Mouse (Mus musculus) kidney, adult 11 months (tissue): ENCODE measurements around the gene Trp53i11.

Experiments
- DNase-seq: peaks from one replicate; pipeline ENCODE4 v3.0.0; 2022

Gene Trp53i11

GRCm38 (mm10) chr2:93172460-93172859 is 14.9 kb upstream of the Trp53i11 start:
- no peak for DNase-seq

DNA sequence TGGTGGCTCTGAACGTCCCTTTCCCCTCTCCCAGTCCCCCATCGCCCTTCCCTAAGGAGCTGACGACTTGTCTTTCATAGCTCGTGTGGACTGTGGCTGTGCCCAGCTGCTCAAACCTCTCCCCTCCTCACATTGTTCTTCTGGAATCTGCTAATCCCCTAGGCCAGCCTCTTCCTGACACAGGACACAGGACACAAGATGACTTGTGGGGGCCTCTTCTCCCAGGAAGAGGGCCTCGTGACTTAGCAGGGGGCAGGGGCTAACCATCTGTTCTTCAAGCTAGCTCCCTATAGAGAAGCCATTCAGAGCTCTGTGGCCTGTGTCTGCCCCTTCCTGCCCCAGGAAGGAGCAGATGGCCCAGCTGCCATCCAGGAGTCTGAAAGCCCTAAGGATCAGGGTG is 13.2 kb upstream of the Trp53i11 start:
- DNase-seq: no peak

- peak; percentile 44 for DNase-seq
Observed at GRCm38 (mm10) chr2:93175278-93175677, 12.1 kb upstream of the Trp53i11 start.

GRCm38 (mm10) chr2:93175721-93176120 is 11.6 kb upstream of the Trp53i11 start:
- DNase-seq: no peak

DNA sequence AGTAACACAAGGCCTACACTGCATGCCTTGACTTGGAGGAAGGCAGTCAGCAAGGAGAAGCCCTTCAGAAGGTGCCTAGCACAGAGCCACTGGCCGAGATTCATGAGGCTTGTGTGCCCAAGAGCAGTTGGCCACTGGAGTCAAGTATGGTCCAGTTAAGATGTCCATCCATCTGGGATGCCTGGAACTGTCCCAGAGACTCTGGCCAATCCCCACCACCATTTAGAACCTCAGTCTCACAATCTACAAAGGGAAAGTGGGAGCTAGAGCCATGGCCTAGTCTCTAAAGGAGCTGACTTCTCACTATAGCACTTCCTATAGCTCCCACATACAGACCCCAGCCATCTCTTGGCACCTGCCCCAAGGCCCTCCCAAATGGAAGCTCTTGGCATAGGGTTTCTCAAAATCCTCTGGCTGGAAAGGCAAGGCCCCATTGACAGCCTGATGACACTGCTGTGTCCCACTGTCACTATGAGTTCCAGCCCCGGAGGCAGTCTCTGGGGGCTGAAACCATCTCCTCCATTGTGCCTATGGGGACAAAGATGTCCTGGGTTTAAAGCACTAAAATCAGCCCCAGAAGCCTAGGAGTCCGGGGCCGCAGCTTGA is 11.1 kb upstream of the Trp53i11 start:
- DNase-seq: no peak

DNA sequence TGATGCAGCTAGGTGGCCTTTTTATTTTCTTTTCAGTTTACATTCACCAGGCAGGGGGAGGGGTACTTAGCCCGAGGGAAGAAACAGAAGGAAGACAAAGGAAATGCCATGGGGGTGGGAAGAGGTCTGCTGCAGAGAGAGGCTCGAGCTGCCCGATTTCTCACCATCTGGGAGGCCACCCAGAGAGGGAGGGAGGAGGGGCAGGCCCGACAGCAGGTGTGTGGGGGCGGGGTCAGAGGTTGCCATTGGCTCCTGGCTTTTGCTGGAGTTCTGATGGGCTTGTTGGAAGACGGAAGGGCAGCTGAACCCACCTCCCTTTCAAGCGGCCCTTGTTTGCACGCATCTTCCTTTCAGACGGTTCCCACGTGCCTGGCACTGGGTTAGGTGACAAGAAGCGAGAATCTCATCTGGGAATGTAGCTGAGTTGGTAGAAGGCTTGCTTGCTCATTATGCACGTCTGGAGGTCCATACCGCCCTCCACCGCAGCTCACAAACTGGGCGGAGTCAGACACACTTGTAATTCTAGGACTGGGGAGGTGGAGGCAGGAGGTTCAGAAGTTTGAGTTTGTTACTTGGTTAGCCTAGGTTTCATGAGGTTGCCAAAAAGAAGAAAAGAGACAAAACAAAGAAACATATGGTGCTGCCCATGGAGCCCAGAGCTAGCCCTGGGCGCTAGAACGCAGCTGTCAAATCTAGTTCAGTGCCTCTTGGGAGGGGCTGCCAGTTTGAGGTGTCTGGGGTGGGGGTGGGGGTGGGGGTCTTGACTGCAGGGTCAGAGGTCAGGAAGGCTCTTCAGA is 10.3 kb upstream of the Trp53i11 start:
- DNase-seq: no peak

GRCm38 (mm10) chr2:93177668-93178312 is 9.6 kb upstream of the Trp53i11 start:
- DNase-seq: no peak

DNA sequence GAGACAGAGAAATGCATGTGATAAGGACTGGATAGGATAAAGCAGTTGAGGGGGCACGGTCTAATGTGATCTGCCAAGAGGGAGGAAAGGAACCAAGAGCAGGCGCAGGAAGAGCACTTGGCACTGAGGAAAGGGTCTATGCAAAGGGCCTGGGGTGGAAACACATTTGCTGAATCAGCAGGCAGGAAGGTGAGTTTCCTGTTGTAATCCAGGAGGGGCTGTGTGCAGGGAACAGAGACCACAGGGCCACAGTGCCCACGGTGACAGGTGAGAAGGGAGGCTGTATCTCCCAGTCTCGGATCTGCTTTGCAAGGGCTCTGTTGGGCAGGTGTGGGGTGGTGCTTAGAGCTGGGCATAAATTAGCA is 9.1 kb upstream of the Trp53i11 start:
- no peak for DNase-seq

- DNase-seq: no peak
Observed at GRCm38 (mm10) chr2:93179603-93180002, 7.7 kb upstream of the Trp53i11 start.

- DNase-seq: no peak
Observed at GRCm38 (mm10) chr2:93180077-93180844, 7.1 kb upstream of the Trp53i11 start.

- DNase-seq: no peak
Observed at GRCm38 (mm10) chr2:93182859-93183258, 4.5 kb upstream of the Trp53i11 start.

DNA sequence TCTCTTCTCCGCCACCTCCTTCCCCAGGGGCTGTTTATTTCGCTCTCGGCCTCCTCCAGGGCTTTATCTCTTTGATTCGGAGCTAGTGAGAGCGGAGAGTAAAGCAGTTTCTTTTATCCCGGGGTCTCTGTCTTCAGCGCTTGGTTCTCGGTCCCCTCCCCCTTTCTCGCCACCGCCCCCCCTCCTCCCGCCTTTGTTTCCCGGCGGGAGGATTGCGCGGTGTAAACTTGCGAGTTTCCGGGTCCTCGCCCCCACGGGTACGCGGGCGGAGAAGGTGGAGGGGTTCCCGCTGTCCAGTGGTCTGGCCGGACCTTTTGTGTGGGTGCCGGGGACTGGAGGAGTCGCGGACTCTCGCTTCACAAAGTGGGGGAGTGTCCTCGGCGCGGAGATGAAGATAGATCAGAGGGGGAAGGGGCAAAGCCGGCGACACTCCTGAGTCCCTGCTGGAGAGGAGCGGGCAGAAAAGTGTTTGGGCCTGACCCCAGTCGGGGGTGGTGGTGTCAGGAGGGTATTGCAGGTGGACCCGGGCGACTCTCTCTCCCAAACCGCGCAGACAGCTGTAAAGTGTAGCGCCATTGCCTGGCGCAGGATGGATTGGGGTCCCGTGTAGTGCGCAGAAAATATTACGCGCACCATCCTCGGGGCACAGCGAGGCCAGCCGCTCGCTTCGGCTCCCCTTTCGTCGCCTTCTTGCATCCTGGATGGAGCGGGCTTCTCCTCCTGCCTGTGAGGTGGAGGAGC is 842 bp downstream of the Trp53i11 start:
- no peak for DNase-seq

- DNase-seq: no peak
Observed at GRCm38 (mm10) chr2:93188761-93189458, 1.6 kb downstream of the Trp53i11 start.

DNA sequence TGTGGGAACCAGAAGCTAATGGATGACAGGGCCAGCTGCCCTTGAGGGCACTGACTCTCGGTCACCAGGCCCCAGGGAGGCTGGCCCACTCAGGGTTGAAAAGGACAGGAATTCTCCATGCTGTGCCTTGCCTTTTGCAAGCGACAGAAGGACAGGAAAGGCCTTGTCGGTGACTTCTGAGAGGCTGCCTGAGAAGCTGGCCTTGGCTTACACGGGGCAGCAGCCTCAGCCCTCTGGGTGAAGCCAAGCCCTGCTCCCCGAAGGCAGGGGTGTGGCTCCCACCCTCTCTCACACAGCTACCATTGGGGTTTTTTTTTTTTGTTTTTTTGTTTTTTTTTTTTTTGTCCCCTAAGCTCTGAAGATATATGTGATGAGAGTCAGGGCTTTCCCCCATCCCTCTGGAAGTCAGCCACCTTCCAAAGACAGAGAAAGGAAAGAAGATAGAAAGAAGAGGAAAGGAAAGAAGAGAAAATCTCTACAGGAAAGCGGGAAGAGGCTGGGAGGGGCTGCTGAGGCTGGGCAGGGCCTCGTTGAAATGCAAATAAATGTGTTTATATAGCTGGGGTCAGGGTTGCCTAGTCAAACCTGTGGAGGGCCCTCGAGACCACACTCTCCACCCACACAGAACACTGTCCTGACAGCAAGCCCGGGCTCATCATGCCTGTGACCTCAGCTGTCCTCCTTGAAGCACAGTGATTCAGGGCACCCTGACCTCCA is 3.6 kb downstream of the Trp53i11 start:
- DNase-seq: no peak

DNA sequence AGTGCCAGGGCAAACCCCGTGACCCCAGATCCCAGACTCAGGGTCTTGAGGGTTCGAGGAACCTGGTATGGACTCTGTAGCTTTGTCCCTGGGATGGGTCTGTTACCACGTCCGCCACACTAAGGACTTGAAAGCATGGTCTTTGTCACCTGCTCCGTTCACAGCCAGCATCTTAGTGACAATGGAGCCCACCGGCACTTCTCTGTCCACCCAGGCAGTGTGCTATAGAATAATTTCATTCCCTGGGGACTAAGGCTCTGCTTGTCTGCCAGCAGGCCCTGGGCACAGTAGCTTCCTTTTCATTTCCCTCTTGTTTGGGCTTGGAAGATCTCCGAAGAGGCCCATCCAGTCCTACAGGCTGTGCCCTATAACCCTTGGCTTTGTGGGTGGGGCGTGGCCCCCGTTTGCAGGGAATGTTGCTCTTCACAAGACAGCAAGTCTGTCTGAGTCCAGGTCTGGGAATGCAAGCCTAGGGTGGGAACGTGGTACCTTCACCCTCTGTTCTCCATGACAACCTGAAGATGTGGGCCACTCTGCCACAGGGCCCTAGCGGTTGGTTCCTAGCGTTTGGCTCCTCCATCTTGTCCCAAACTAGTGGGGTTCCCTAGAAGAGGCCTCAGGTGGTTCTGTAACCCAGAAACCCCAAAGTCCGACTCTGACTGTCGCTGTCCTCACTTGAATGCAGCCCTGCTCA is 4.3 kb downstream of the Trp53i11 start:
- DNase-seq: no peak

- DNase-seq: no peak
Observed at GRCm38 (mm10) chr2:93192182-93192560, 4.8 kb downstream of the Trp53i11 start.

- DNase-seq: no peak
Observed at GRCm38 (mm10) chr2:93192671-93193080, 5.3 kb downstream of the Trp53i11 start.

GRCm38 (mm10) chr2:93193806-93194205 is 6.5 kb downstream of the Trp53i11 start:
- no peak for DNase-seq

- DNase-seq: peak; percentile 76
Observed at GRCm38 (mm10) chr2:93198846-93199245, 11.5 kb downstream of the Trp53i11 start.

GRCm38 (mm10) chr2:93199531-93199974 is 12.2 kb downstream of the Trp53i11 start:
- DNase-seq: peak; percentile 84
